Mouse (Mus musculus) stomach, embryonic 16.5 days (tissue): ENCODE data around the gene Vsig10. TPM values are rescaled to one million over a fixed set of nuclear protein-coding genes. Genes with fewer than 3 reads are reported as not detected.
"Not testable (repeated sequence)": the region's sequence is repeated elsewhere in the genome, so short reads cannot be mapped to it uniquely, and the experiment has no call there.

ENCODE experiments used
- ATAC-seq: fragments of 200-750 bp; cut with Nextera tagmentation; 2 replicates; pipeline ENCODE4 v1.8.0; 2017; ENCODE audit warnings: moderate number of reproducible peaks, moderate TSS enrichment; ENCODE audit not compliant: insufficient read depth, low FRiP score
- H3K27ac ChIP-seq: fragments of 300-500 bp; sonication (generic); 2 replicates; pipeline ENCODE4 v1.5.1; 2014; ENCODE audit warnings: low read length
- H3K27me3 ChIP-seq: fragments of 300-500 bp; sonication (generic); 2 replicates; pipeline ENCODE4 v1.6.1; 2014; ENCODE audit warnings: low read length, control low read depth, mixed read lengths; ENCODE audit not compliant: control insufficient read depth, insufficient read depth
- H3K36me3 ChIP-seq: fragments of 300-500 bp; sonication (generic); 2 replicates; pipeline ENCODE4 v1.6.1; 2014; ENCODE audit warnings: low read length; ENCODE audit not compliant: control insufficient read depth, insufficient read depth
- H3K4me1 ChIP-seq: fragments of 300-500 bp; sonication (generic); 2 replicates; pipeline ENCODE4 v1.6.1; 2014; ENCODE audit warnings: low read length, control low read depth, mixed read lengths; ENCODE audit not compliant: control insufficient read depth, insufficient read depth
- H3K4me2 ChIP-seq: fragments of 300-500 bp; sonication (generic); 2 replicates; pipeline ENCODE4 v1.6.1; 2014; ENCODE audit warnings: low read depth, low read length, mixed read lengths
- H3K4me3 ChIP-seq: fragments of 300-500 bp; sonication (generic); replicated peaks from 2 replicates; pipeline ENCODE4 v1.5.1; 2014; ENCODE audit warnings: mild to moderate bottlenecking, low read length
- H3K9ac ChIP-seq: fragments of 300-500 bp; sonication (generic); 2 replicates; pipeline ENCODE4 v1.6.1; 2014; ENCODE audit warnings: low read length
- H3K9me3 ChIP-seq: fragments of 300-500 bp; sonication (generic); replicated peaks from 2 replicates; pipeline ENCODE4 v1.6.1; 2016; ENCODE audit warnings: low read length, control low read depth; ENCODE audit not compliant: control insufficient read depth
- WGBS: fragments of 180-500 bp; shearing (Covaris S2); extraction: QIAGEN DNeasy Blood & Tissue Kit; methylation state at CpG from one replicate; pipeline ENCODE4 v1.1.7; 2014; 5-methylcytosine and 5-hydroxymethylcytosine counted together
- polyA plus RNA-seq: library from polyadenylated mRNA; unstranded; fragments of >200 nt; fragmentation: Nextera tagmentation; extraction: Ambion mirVana; gene quantifications from 2 replicates; pipeline ENCODE4 v1.2.1, GENCODE M21; 2015

The Vsig10 gene
- polyA plus RNA-seq, 1 experiment from 2014 or later: 22.5 TPM

- ATAC-seq: no peak
These were observed 26.3 kb upstream of the Vsig10 start for GRCm38 (mm10) chr5:117292547-117292946.

GRCm38 (mm10) chr5:117293776-117294175 lies 25.1 kb upstream of the Vsig10 start:
- not testable (repeated sequence) for H3K9me3 ChIP-seq, H3K9ac ChIP-seq, H3K27ac ChIP-seq, H3K36me3 ChIP-seq, H3K4me1 ChIP-seq, H3K4me3 ChIP-seq, H3K4me2 ChIP-seq, H3K27me3 ChIP-seq, ATAC-seq
- 81% methylated on average over 3 of the region's 3 CpGs for WGBS

More at GRCm38 (mm10) chr5:117292547-117292946, 26.3 kb upstream of the Vsig10 start:
- H3K36me3 ChIP-seq: no peaks in the 10 kb centered on the region
- H3K4me1 ChIP-seq: peaks cover 5% of the 10 kb centered on the region
- no peak overlapping the region for H3K4me2 ChIP-seq
- no peaks in the 10 kb centered on the region for H3K27me3 ChIP-seq
- no peak overlapping the region for H3K27ac ChIP-seq
- H3K4me3 ChIP-seq: no peak overlapping the region
- 0 out of 2 replicates have a peak, but pooled peaks cover 3% of the 10 kb centered on the region for H3K9me3 ChIP-seq
- H3K9ac ChIP-seq: no peak overlapping the region
- WGBS: 62% methylated on average over 6 of the region's 6 CpGs

DNA sequence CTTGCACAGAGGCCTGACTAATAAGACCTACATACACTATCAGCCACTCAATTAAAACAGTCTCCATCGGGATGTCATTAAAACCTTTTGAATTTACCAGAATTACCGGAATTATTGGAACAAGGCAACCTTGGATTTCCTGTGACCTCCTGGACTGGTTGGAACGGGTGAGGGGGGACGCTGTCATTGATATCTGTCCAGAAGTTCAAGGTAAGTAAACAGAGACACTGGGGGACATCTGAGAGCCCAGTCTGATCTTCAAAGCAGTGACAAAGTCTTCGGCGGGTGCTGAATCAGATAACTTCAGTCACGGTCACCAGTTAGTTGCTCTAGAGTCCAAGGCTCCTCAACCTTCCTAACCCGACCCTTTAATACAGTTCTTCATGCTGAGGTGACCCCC lies 23.9 kb upstream of the Vsig10 start:
- H3K36me3 ChIP-seq: no peaks in the 10 kb centered on the region
- 87% methylated on average over 8 of the region's 8 CpGs for WGBS
- H3K4me3 ChIP-seq: no peak overlapping the region
- H3K27me3 ChIP-seq: no peaks in the 10 kb centered on the region
- no peak overlapping the region for H3K4me2 ChIP-seq
- no peak overlapping the region for H3K9ac ChIP-seq
- ATAC-seq: no peak
- no peak overlapping the region for H3K27ac ChIP-seq
- 0 out of 2 replicates have a peak, but pooled peaks cover 2% of the 10 kb centered on the region for H3K9me3 ChIP-seq
- no peaks in the 10 kb centered on the region for H3K4me1 ChIP-seq

GRCm38 (mm10) chr5:117302899-117303298 lies 16.0 kb upstream of the Vsig10 start:
- 47% methylated on average over 3 of the region's 3 CpGs for WGBS

GRCm38 (mm10) chr5:117303691-117304579 lies 14.9 kb upstream of the Vsig10 start:
- no peak overlapping the region for H3K9ac ChIP-seq
- H3K36me3 ChIP-seq: no peaks in the 10 kb centered on the region
- H3K9me3 ChIP-seq: no peaks in the 10 kb centered on the region
- no peaks in the 10 kb centered on the region for H3K4me1 ChIP-seq
- WGBS: 51% methylated on average over 18 of the region's 18 CpGs
- H3K4me2 ChIP-seq: no peak overlapping the region
- no peak for ATAC-seq
- H3K27me3 ChIP-seq: no peaks in the 10 kb centered on the region
- H3K27ac ChIP-seq: no peak overlapping the region
- no peak overlapping the region for H3K4me3 ChIP-seq

More at GRCm38 (mm10) chr5:117302899-117303298, 16.0 kb upstream of the Vsig10 start:
- ATAC-seq: peak; percentile 82
- Histone ChIP-seq H3K36me3 (no peaks in the 10 kb centered on the region), H3K27me3 (no peaks in the 10 kb centered on the region), H3K4me2 (no peak overlapping the region), H3K4me3 (no peak overlapping the region), H3K9ac (no peak overlapping the region), H3K4me1 (no peaks in the 10 kb centered on the region), H3K27ac (no peak overlapping the region), H3K9me3 (no peaks in the 10 kb centered on the region)

DNA sequence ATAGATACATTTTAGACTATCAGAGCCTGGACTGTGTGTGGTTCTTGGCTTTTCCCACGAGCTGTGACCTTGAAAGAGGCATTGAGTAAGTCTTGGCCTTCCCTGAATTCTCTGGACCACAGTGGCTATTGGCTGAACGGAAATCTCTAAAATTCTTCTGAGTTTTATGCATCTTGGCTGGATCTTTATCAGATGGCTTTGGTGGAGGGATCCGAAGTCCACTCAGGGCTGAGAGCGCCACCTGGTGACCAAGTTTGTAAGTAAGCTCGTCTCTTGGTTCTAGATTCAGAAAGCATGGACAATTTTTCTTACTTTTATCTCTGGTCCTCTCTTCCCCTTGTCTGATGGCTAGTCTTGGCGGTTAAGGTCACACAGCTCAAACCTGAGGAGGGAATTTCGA lies 13.9 kb upstream of the Vsig10 start:
- no peak for ATAC-seq
- no peak overlapping the region for H3K4me2 ChIP-seq
- 63% methylated on average over 7 of the region's 7 CpGs for WGBS

DNA sequence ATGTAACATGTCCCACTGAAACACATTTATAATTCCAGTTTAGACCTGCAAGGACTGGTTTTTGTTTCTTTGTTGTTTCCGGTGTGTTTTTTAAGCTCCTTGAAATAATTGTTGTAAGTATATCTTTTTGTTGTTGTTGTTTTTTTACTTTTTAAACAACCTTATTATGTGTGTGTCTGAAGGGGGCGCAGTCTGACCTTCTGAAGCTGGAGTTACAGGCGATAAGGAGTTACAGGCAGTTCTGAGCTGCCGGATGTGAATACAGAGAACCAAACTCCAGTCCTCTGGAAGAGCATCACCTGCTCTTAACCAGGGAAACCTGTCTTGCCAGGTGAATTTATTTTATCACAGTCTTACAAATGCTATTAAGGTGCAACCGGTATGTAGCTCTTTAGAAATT lies 13.1 kb upstream of the Vsig10 start:
- no peak overlapping the region for H3K9ac ChIP-seq
- no peaks in the 10 kb centered on the region for H3K36me3 ChIP-seq
- no peak overlapping the region for H3K4me2 ChIP-seq
- no peak overlapping the region for H3K27ac ChIP-seq
- 85% methylated on average over 5 of the region's 5 CpGs for whole genome bisulfite sequencing
- no peak overlapping the region for H3K4me3 ChIP-seq
- no peaks in the 10 kb centered on the region for H3K9me3 ChIP-seq
- ATAC-seq: no peak
- H3K27me3 ChIP-seq: no peaks in the 10 kb centered on the region
- H3K4me1 ChIP-seq: no peaks in the 10 kb centered on the region

More for the DNA sequence above, 13.9 kb upstream of the Vsig10 start:
- Histone ChIP-seq H3K27me3 (no peaks in the 10 kb centered on the region), H3K27ac (no peak overlapping the region), H3K9me3 (no peaks in the 10 kb centered on the region), H3K4me1 (no peaks in the 10 kb centered on the region), H3K9ac (no peak overlapping the region), H3K36me3 (no peaks in the 10 kb centered on the region), H3K4me3 (no peak overlapping the region)

- H3K27ac ChIP-seq: no peak overlapping the region
- no peak overlapping the region for H3K4me3 ChIP-seq
- H3K4me1 ChIP-seq: no peaks in the 10 kb centered on the region
- H3K9me3 ChIP-seq: no peaks in the 10 kb centered on the region
- ATAC-seq: no peak
- no peaks in the 10 kb centered on the region for H3K36me3 ChIP-seq
- H3K27me3 ChIP-seq: no peaks in the 10 kb centered on the region
- no peak overlapping the region for H3K4me2 ChIP-seq
- no peak overlapping the region for H3K9ac ChIP-seq
- 86% methylated on average over 2 of the region's 2 CpGs for WGBS
These were observed 12.1 kb upstream of the Vsig10 start for GRCm38 (mm10) chr5:117306826-117307225.

GRCm38 (mm10) chr5:117307699-117308098 lies 11.2 kb upstream of the Vsig10 start:
- 26% methylated on average over 11 of the region's 11 CpGs for WGBS

More at GRCm38 (mm10) chr5:117307699-117308098, 11.2 kb upstream of the Vsig10 start:
- Histone ChIP-seq H3K9me3 (no peaks in the 10 kb centered on the region), H3K9ac (no peak overlapping the region), H3K27me3 (no peaks in the 10 kb centered on the region), H3K4me3 (no peak overlapping the region), H3K4me2 (no peak overlapping the region), H3K36me3 (no peaks in the 10 kb centered on the region), H3K4me1 (no peaks in the 10 kb centered on the region), H3K27ac (no peak overlapping the region)
- ATAC-seq: peak; percentile 35; the same call in 1 of the 2 replicates
